In the genomic region with DNA sequence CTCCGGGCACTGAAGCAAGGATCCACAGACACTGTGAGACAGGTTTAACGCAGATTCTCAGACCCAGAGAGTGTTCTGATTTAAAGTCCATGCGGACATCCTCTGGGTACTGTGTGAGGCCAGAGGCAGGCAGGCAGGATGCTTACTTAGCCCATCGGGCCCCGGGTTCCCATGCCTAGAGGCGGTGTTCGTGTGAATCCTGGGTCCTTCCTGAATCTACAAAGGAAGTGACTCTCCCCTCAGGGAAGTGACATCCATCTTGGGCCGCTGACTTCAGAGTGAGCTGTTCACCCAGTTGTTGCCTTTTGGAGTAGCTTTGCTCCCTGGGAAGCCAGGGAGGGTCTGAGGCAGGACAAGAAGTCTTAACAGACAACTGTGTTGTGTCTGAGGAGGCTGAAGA, we compare ENCODE assay signal across 11 mouse cellular contexts. TPM values are rescaled to one million over a fixed set of nuclear protein-coding genes. Genes with fewer than 3 reads are reported as not detected.
DNase-seq lines count a peak whose midpoint lies in the region; ATAC-seq and TF ChIP-seq lines count a peak whose summit lies in the region.
"Had no signal": no experiment of that assay in that cellular context is flagged by ENCODE, and none has a peak within 500 bp of the region (broad histone marks: within the 10 kb centered on the region; RNA-seq: fewer than 3 reads in every experiment).

No protein-coding gene starts in this region.

- TF ChIP-seq POLR2A in small intestine, adult 2 months (IDR thresholded peaks at IDR 0.05; ENCODE audit: low read depth, low read length): no peak

- no peak overlapping the region for H3K9ac ChIP-seq in forebrain, embryonic 11.5 days (ENCODE audit: low read length)
- H3K9ac ChIP-seq in forebrain, embryonic 12.5 days: no peak overlapping the region
- H3K9ac ChIP-seq in midbrain, postnatal 0 days (replicated peaks; ENCODE audit: low read length, poor library complexity, severe bottlenecking): no peak overlapping the region

- 87% methylated on average over 8 of the region's 8 CpGs for WGBS in forebrain, embryonic 11.5 days
- WGBS in forebrain, embryonic 12.5 days: 86% methylated on average over 8 of the region's 8 CpGs
- WGBS in midbrain, embryonic 10.5 days: 87% methylated on average over 8 of the region's 8 CpGs
- WGBS in midbrain, postnatal 0 days: 89% methylated on average over 8 of the region's 8 CpGs
- WGBS in small intestine, adult 2 months: 75% methylated on average over 8 of the region's 8 CpGs

- H3K9me3 ChIP-seq in forebrain, embryonic 11.5 days (ENCODE audit: control insufficient read depth, low read length): no peaks in the 10 kb centered on the region
- no peaks in the 10 kb centered on the region for H3K9me3 ChIP-seq in forebrain, embryonic 12.5 days
- H3K9me3 ChIP-seq in midbrain, embryonic 10.5 days (replicated peaks): no peaks in the 10 kb centered on the region
- no peaks in the 10 kb centered on the region for H3K9me3 ChIP-seq in midbrain, postnatal 0 days (ENCODE audit: low read length)

- no peak for DNase-seq in forebrain, embryonic 11.5 days (ENCODE audit: low spot score)
- DNase-seq in midbrain, embryonic 10.5 days (ENCODE audit: low spot score): no peak
- DNase-seq in midbrain, postnatal 0 days (ENCODE audit: low spot score): no peak
- DNase-seq in kidney, postnatal 14 days: peak; percentile 29
- DNase-seq in cerebellum, adult 11 months: no peak
- no peak for DNase-seq in frontal cortex, postnatal 14 days (ENCODE audit: low spot score in 2 of 2)
- DNase-seq: cerebellum, adult 8-10 months; gastrocnemius, postnatal 10 days; thymus, postnatal 36 days had no signal

- no peaks in the 10 kb centered on the region for H3K4me1 ChIP-seq in forebrain, embryonic 11.5 days (replicated peaks; ENCODE audit: control insufficient read depth, insufficient read depth, low read length)
- H3K4me1 ChIP-seq in forebrain, embryonic 12.5 days: no peaks in the 10 kb centered on the region
- H3K4me1 ChIP-seq in midbrain, embryonic 10.5 days: peaks cover 4% of the 10 kb centered on the region; the same call in 1 of the 2 replicates
- no peaks in the 10 kb centered on the region for H3K4me1 ChIP-seq in midbrain, postnatal 0 days (ENCODE audit: insufficient read depth, low read length)
- peaks cover 10% of the 10 kb centered on the region for H3K4me1 ChIP-seq in small intestine, adult 2 months (ENCODE audit: control insufficient read depth, insufficient read depth, insufficient read length, low read length)

- no peaks in the 10 kb centered on the region for H3K36me3 ChIP-seq in forebrain, embryonic 11.5 days (ENCODE audit: control insufficient read depth, insufficient read depth, low read length)
- no peaks in the 10 kb centered on the region for H3K36me3 ChIP-seq in forebrain, embryonic 12.5 days (replicated peaks)
- no peaks in the 10 kb centered on the region for H3K36me3 ChIP-seq in midbrain, embryonic 10.5 days
- no peaks in the 10 kb centered on the region for H3K36me3 ChIP-seq in midbrain, postnatal 0 days (ENCODE audit: insufficient read depth, low read length)
- no peaks in the 10 kb centered on the region for H3K36me3 ChIP-seq in small intestine, adult 2 months (ENCODE audit: control insufficient read depth, insufficient read depth, low read length)

- no peak for ATAC-seq in forebrain, embryonic 11.5 days (replicated peaks; ENCODE audit: low FRiP score)
- ATAC-seq in forebrain, embryonic 12.5 days (ENCODE audit: low FRiP score): no peak
- no peak for ATAC-seq in midbrain, postnatal 0 days (ENCODE audit: low FRiP score)

- H3K27me3 ChIP-seq in forebrain, embryonic 11.5 days (ENCODE audit: control insufficient read depth, insufficient read depth, low read length): no peaks in the 10 kb centered on the region
- no peaks in the 10 kb centered on the region for H3K27me3 ChIP-seq in forebrain, embryonic 12.5 days
- H3K27me3 ChIP-seq in midbrain, embryonic 10.5 days (ENCODE audit: low read depth, poor library complexity, severe bottlenecking): no peaks in the 10 kb centered on the region
- no peaks in the 10 kb centered on the region for H3K27me3 ChIP-seq in midbrain, postnatal 0 days (ENCODE audit: insufficient read depth, low read length)
- H3K27me3 ChIP-seq in small intestine, adult 2 months (ENCODE audit: control insufficient read depth, insufficient read depth, low read length): no peaks in the 10 kb centered on the region

- H3K4me3 ChIP-seq in forebrain, embryonic 11.5 days (ENCODE audit: low read depth, low read length): no peak overlapping the region
- H3K4me3 ChIP-seq in forebrain, embryonic 12.5 days (replicated peaks): no peak overlapping the region
- no peak overlapping the region for H3K4me3 ChIP-seq in midbrain, embryonic 10.5 days
- H3K4me3 ChIP-seq in midbrain, postnatal 0 days (ENCODE audit: low read depth, low read length): no peak overlapping the region
- H3K4me3 ChIP-seq in small intestine, adult 2 months (ENCODE audit: low read depth, low read length): no peak overlapping the region

- no peak overlapping the region for H3K4me2 ChIP-seq in forebrain, embryonic 11.5 days (ENCODE audit: low read depth, low read length, severe bottlenecking)
- H3K4me2 ChIP-seq in forebrain, embryonic 12.5 days: no peak overlapping the region
- no peak overlapping the region for H3K4me2 ChIP-seq in midbrain, postnatal 0 days (ENCODE audit: low read depth, low read length, poor library complexity, severe bottlenecking)

- no peak for TF ChIP-seq CTCF in midbrain, postnatal 0 days (IDR thresholded peaks at IDR 0.05)
- no peak for TF ChIP-seq CTCF in small intestine, adult 2 months (IDR thresholded peaks at IDR 0.05; ENCODE audit: extremely low read depth, insufficient read length, insufficient replicate concordance, low read depth, low read length)

- H3K27ac ChIP-seq in forebrain, embryonic 11.5 days (ENCODE audit: low read depth, low read length): 0 out of 2 replicates have a peak overlapping the region, but pooled peaks have one; percentile 8
- H3K27ac ChIP-seq in forebrain, embryonic 12.5 days: no peak overlapping the region; the same call in 1 of the 2 replicates
- peak overlapping the region; percentile 46 for H3K27ac ChIP-seq in midbrain, embryonic 10.5 days (replicated peaks)
- no peak overlapping the region for H3K27ac ChIP-seq in midbrain, postnatal 0 days (ENCODE audit: low read depth, low read length)
- peak overlapping the region; percentile 72 for H3K27ac ChIP-seq in small intestine, adult 2 months (ENCODE audit: insufficient read depth, low read depth, low read length)

RNA-seq across cellular contexts. Expression of a gene that starts 19.6 kb away (rescaled TPM):
- polyA plus RNA-seq in forebrain, embryonic 11.5 days (2014; fragmentation: Nextera tagmentation; extraction: Ambion mirVana): 3.6 and 5.0 TPM in 2 replicates
- 2.6 and 3.8 TPM in 2 replicates for polyA plus RNA-seq in forebrain, embryonic 12.5 days (2016; fragmentation: Nextera tagmentation; extraction: Ambion mirVana)
- polyA plus RNA-seq in midbrain, embryonic 10.5 days (2016; fragmentation: Nextera tagmentation; extraction: Ambion mirVana): 3.3 and 3.6 TPM in 2 replicates
- 6.4 and 9.8 TPM in 2 replicates for total RNA-seq in midbrain, postnatal 0 days (2014; rRNA removed)
- polyA plus RNA-seq in midbrain, postnatal 0 days (2015; fragmentation: Nextera tagmentation; extraction: Ambion mirVana): 2.6 and 3.1 TPM in 2 replicates
- 24.6 and 36.0 TPM in 2 replicates for polyA plus RNA-seq in small intestine, adult 2 months (2012; rRNA removed)

Comparison
In these comparisons a context has a peak if more than half of its experiments do, and no peak if none do; other contexts are left out.
1. H3K27ac ChIP-seq: peak in forebrain, embryonic 11.5 days (single experiment), midbrain, embryonic 10.5 days (single experiment) and small intestine, adult 2 months (single experiment); none in forebrain, embryonic 12.5 days (single experiment) and midbrain, postnatal 0 days (single experiment).